Mouse (Mus musculus): ENCODE results near the gene Taf12. TPM values are rescaled to one million over a fixed set of nuclear protein-coding genes. Genes with fewer than 3 reads are reported as not detected.

The Taf12 gene
- polyA plus RNA-seq (2015; fragmentation: Nextera tagmentation; extraction: Ambion mirVana), result 54.8 and 59.1 TPM in 2 replicates

GRCm38 (mm10) chr4:132274156-132274862, at the start of gene Taf12:
Taf12 (plus strand) TSS chr4:132274375.

DNA sequence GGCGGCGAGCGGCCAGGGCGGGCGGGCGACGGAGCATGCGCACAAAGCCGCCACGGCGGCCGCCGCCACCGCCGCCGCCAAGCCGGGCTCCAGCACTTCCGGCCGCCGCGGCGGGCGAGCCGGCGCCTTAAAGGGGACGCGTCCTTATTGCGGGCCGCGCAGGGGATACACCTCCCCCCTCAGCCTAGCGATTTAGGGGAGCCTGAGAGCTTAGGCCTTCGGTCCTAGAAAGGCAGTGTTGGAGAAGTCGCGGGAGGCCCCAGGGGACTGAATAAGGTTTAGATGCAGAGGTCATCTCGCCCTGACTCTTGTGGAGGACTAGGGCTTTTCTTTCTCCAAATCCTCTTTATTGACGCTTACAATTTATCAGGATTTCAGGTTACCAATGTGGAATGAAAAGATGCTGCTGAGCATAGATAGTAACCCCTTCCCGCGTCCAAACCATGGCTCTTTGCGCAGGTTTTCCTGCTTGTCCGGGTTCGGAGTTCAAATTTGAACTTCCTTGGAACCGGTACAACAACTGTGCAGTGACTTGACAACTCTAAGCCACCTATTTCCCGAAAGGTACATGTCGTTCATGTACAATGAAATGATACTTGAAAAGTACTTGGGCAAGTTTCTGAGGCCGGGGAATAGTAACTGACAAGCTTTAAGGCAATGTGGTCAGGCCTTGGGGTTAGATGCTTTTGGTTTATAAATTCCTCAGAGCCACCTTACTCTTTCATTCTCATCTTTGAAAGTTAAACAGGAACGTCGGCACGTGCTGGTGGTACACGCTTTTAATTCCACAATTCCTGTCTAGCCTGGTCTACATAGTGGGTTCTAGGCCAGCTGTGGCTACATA, 12.4 kb upstream of the Taf12 start, which contains the start of gene Gmeb1:
Gene Gmeb1, minus strand, starts transcription at position 89 of the 844 bp plus-strand sequence.

GRCm38 (mm10) chr4:132302939-132303479, 28.8 kb downstream of the Taf12 start, which contains the start of gene Rab42:
Rab42 (minus strand) TSS chr4:132303385.

GRCm38 (mm10) chr4:132329115-132329834, 55.1 kb downstream of the Taf12 start, which contains the start of gene Trnau1ap:
Trnau1ap (minus strand) TSS chr4:132329538.

Other genes with a start within 250 kb of the Taf12 start
- gene Gm10300, start 199.7 kb upstream of the Taf12 start, polyA plus RNA-seq (2015; fragmentation: Nextera tagmentation; extraction: Ambion mirVana), result 0.36 and 0.61 TPM in 2 replicates
- 107 and 109 TPM in 2 replicates for gene Epb41, start 199.1 kb upstream of the Taf12 start, polyA plus RNA-seq (2015; fragmentation: Nextera tagmentation; extraction: Ambion mirVana)
- not detected in 2 replicates for gene Oprd1, start 129.9 kb upstream of the Taf12 start, polyA plus RNA-seq (2015; fragmentation: Nextera tagmentation; extraction: Ambion mirVana)
- gene Ythdf2, start 62.1 kb upstream of the Taf12 start, polyA plus RNA-seq (2015; fragmentation: Nextera tagmentation; extraction: Ambion mirVana), result 48.2 and 53.7 TPM in 2 replicates
- 17.7 and 18.4 TPM in 2 replicates for gene Gmeb1, start 12.8 kb upstream of the Taf12 start, polyA plus RNA-seq (2015; fragmentation: Nextera tagmentation; extraction: Ambion mirVana)
- 1.8 and 2.1 TPM in 2 replicates for gene Rab42, start 29.0 kb downstream of the Taf12 start, polyA plus RNA-seq (2015; fragmentation: Nextera tagmentation; extraction: Ambion mirVana)
- 42.4 and 44.6 TPM in 2 replicates for gene Trnau1ap, start 55.2 kb downstream of the Taf12 start, polyA plus RNA-seq (2015; fragmentation: Nextera tagmentation; extraction: Ambion mirVana)
- 69.5 and 69.8 TPM in 2 replicates for gene Rcc1, start 79.2 kb downstream of the Taf12 start, polyA plus RNA-seq (2015; fragmentation: Nextera tagmentation; extraction: Ambion mirVana)
- 11.8 and 13.4 TPM in 2 replicates for gene Phactr4, start 148.1 kb downstream of the Taf12 start, polyA plus RNA-seq (2015; fragmentation: Nextera tagmentation; extraction: Ambion mirVana)
- 19.8 and 22.6 TPM in 2 replicates for gene Med18, start 189.5 kb downstream of the Taf12 start, polyA plus RNA-seq (2015; fragmentation: Nextera tagmentation; extraction: Ambion mirVana)
- 7.0 and 9.7 TPM in 2 replicates for gene Sesn2, start 236.1 kb downstream of the Taf12 start, polyA plus RNA-seq (2015; fragmentation: Nextera tagmentation; extraction: Ambion mirVana)